Mouse (Mus musculus): ENCODE data around the gene Krt8. TPM values are rescaled to one million over a fixed set of nuclear protein-coding genes. Genes with fewer than 3 reads are reported as not detected.
A peak's percentile ranks its signal among the peaks of the same experiment; 100 is the strongest.

Krt8 gene
- total RNA-seq, 2 experiments from 2014 or later, result 0.18 TPM; not detected in 1

- intact Hi-C loops (cut with DNase I), result no loop called here
- DNase-seq, result peak; percentile 67
Observed at GRCm38 (mm10) chr15:101977043-101977726, 27.1 kb downstream of the Krt8 start.

- intact Hi-C loops (cut with DNase I), result no loop called here
- no peak for DNase-seq
Observed at GRCm38 (mm10) chr15:101976641-101977040, 27.6 kb downstream of the Krt8 start.

- intact Hi-C loops (cut with DNase I), result no loop called here
Observed at GRCm38 (mm10) chr15:101976023-101976422, 28.3 kb downstream of the Krt8 start.

GRCm38 (mm10) chr15:101974083-101974845, 30.0 kb downstream of the Krt8 start:
- intact Hi-C loops (cut with DNase I), result loop anchor here (5.0 kb wide), 1 partner anchor 637 kb away; no protein-coding TSS in a partner anchor
- DNase-seq, result no peak

More at GRCm38 (mm10) chr15:101976023-101976422, 28.3 kb downstream of the Krt8 start:
- no peak for DNase-seq

GRCm38 (mm10) chr15:101973414-101974077, 30.7 kb downstream of the Krt8 start:
- DNase-seq, result peak; percentile 97
- intact Hi-C loops (cut with DNase I), result loop anchor here (1.0 to 5.0 kb wide), 3 partner anchors 201 to 636 kb away; no protein-coding TSS in a partner anchor

- intact Hi-C loops (cut with DNase I), result loop anchor here (5.0 kb wide), 1 partner anchor 633 kb away; no protein-coding TSS in a partner anchor
- DNase-seq, result peak; percentile 64
Observed at GRCm38 (mm10) chr15:101970536-101970935, 33.7 kb downstream of the Krt8 start.

GRCm38 (mm10) chr15:101966808-101967207, 37.5 kb downstream of the Krt8 start:
- intact Hi-C loops (cut with DNase I), result no loop called here
- DNase-seq, result no peak

- no peak for DNase-seq
- intact Hi-C loops (cut with DNase I), result no loop called here
Observed at GRCm38 (mm10) chr15:101958891-101959290, 45.4 kb downstream of the Krt8 start.

- intact Hi-C loops (cut with DNase I), result no loop called here
- DNase-seq, result no peak
Observed at GRCm38 (mm10) chr15:101954187-101954586, 50.1 kb downstream of the Krt8 start, which contains the start of gene Krt78. TSS of gene Krt78 (minus strand) at chr15:101954287.

GRCm38 (mm10) chr15:101952733-101953474, 51.4 kb downstream of the Krt8 start:
- intact Hi-C loops (cut with DNase I), result no loop called here
- DNase-seq, result no peak

Other genes with a start within 250 kb of the Krt8 start
- gene Krt72, start 218.0 kb downstream of the Krt8 start, total RNA-seq (2021), result not detected
- under 1 TPM; 0.42 to 0.46 TPM for gene Krt73, start 202.1 kb downstream of the Krt8 start, total RNA-seq (2021)
- gene Krt2, start 186.3 kb downstream of the Krt8 start, total RNA-seq (2021), result not detected
- gene Krt1, start 153.7 kb downstream of the Krt8 start, total RNA-seq (2021), result 1 to 10 TPM; 5.9 to 6.1 TPM
- gene Krt77, start 134.8 kb downstream of the Krt8 start, total RNA-seq (2021), result 1 to 10 TPM; 6.7 to 7.8 TPM
- not detected for gene Krt76, start 111.6 kb downstream of the Krt8 start, total RNA-seq (2021)
- gene Krt4, start 79.7 kb downstream of the Krt8 start, total RNA-seq (2021), result under 1 TPM in 1 of 2 experiments, not detected in 1; 0.24 TPM
- gene Krt79, start 64.2 kb downstream of the Krt8 start, total RNA-seq (2021), result under 1 TPM in 1 of 2 experiments, not detected in 1; 0.32 TPM
- gene Krt78, start 50.2 kb downstream of the Krt8 start, total RNA-seq (2021), result not detected
- under 1 TPM; 0.26 to 0.64 TPM for gene Krt18, start 23.7 kb upstream of the Krt8 start, total RNA-seq (2021)
- 100 to 1,000 TPM; 206 to 211 TPM for gene Eif4b, start 69.3 kb upstream of the Krt8 start, total RNA-seq (2021)
- gene Tns2, start 95.9 kb upstream of the Krt8 start, total RNA-seq (2021), result 10 to 100 TPM in 1 of 2 experiments, 1 to 10 TPM in 1; 8.5 to 11.4 TPM
- 100 to 1,000 TPM; 115 to 118 TPM for gene Spryd3, start 131.8 kb upstream of the Krt8 start, total RNA-seq (2021)
- 1 to 10 TPM; 1.6 to 2.0 TPM for gene Igfbp6, start 139.9 kb upstream of the Krt8 start, total RNA-seq (2021)
- not detected for gene Soat2, start 146.0 kb upstream of the Krt8 start, total RNA-seq (2021)
- 10 to 100 TPM; 70.3 to 70.6 TPM for gene Zfp740, start 198.8 kb upstream of the Krt8 start, total RNA-seq (2021)
- gene Csad, start 200.2 kb upstream of the Krt8 start, total RNA-seq (2021), result 10 to 100 TPM; 27.8 TPM
- 1 to 10 TPM in 1 of 2 experiments, under 1 TPM in 1; 0.74 to 1.1 TPM for gene Itgb7, start 227.5 kb upstream of the Krt8 start, total RNA-seq (2021)